Mouse (Mus musculus) lung, embryonic 15.5 days (tissue): Measurements from ENCODE around the gene Tmem109. TPM values are rescaled to one million over a fixed set of nuclear protein-coding genes. Genes with fewer than 3 reads are reported as not detected.

ENCODE experiments used
- ATAC-seq: fragments of 200-750 bp; cut with Nextera tagmentation; 2 replicates; pipeline ENCODE4 v1.8.0; 2017; ENCODE audit warnings: moderate number of reproducible peaks, borderline replicate concordance; ENCODE audit not compliant: low FRiP score, low TSS enrichment; ENCODE audit errors: extremely low read depth
- H3K27ac ChIP-seq: fragments of 300-500 bp; sonication (generic); 2 replicates; pipeline ENCODE4 v1.5.1; 2015; ENCODE audit warnings: moderate library complexity, mild to moderate bottlenecking, inconsistent platforms
- H3K27me3 ChIP-seq: fragments of 300-500 bp; sonication (generic); 2 replicates; pipeline ENCODE4 v1.6.1; 2015; ENCODE audit warnings: inconsistent platforms
- H3K36me3 ChIP-seq: fragments of 300-500 bp; sonication (generic); 2 replicates; pipeline ENCODE4 v1.6.1; 2015; ENCODE audit warnings: inconsistent platforms
- H3K4me1 ChIP-seq: fragments of 300-500 bp; sonication (generic); 2 replicates; pipeline ENCODE4 v1.6.1; 2015; ENCODE audit warnings: inconsistent platforms
- H3K4me2 ChIP-seq: fragments of 300-500 bp; sonication (generic); 2 replicates; pipeline ENCODE4 v1.6.1; 2015; ENCODE audit warnings: inconsistent platforms, mild to moderate bottlenecking, moderate library complexity
- H3K4me3 ChIP-seq: fragments of 300-500 bp; sonication (generic); 2 replicates; pipeline ENCODE4 v1.5.1; 2015; ENCODE audit warnings: mild to moderate bottlenecking, inconsistent platforms
- H3K9ac ChIP-seq: fragments of 300-500 bp; sonication (generic); 2 replicates; pipeline ENCODE4 v1.6.1; 2015; ENCODE audit warnings: inconsistent platforms
- H3K9me3 ChIP-seq: fragments of 300-500 bp; sonication (generic); 2 replicates; pipeline ENCODE4 v1.6.1; 2016; ENCODE audit warnings: inconsistent platforms
- WGBS: fragments of 180-500 bp; shearing (Covaris S2); methylation state at CpG from one replicate; pipeline ENCODE4 v1.1.7; 2015; 5-methylcytosine and 5-hydroxymethylcytosine counted together
- polyA plus RNA-seq: library from polyadenylated mRNA; unstranded; fragments of >200 nt; fragmentation: Nextera tagmentation; extraction: Ambion mirVana; gene quantifications from 2 replicates; pipeline ENCODE4 v1.2.1, GENCODE M21; 2015

The Tmem109 gene
- polyA plus RNA-seq, 1 experiment from 2014 or later, result 138 TPM

GRCm38 (mm10) chr19:10832030-10832429 is 49.8 kb downstream of the Tmem109 start:
- Histone ChIP-seq H3K9me3 (no peaks in the 10 kb centered on the region), H3K9ac (no peak overlapping the region), H3K4me3 (no peak overlapping the region), H3K27ac (no peak overlapping the region), H3K27me3 (no peaks in the 10 kb centered on the region), H3K4me2 (no peak overlapping the region), H3K4me1 (peaks cover 4% of the 10 kb centered on the region; the same call in 1 of the 2 replicates), H3K36me3 (no peaks in the 10 kb centered on the region)
- 62% methylated on average over 3 of the region's 3 CpGs for WGBS
- no peak for ATAC-seq

GRCm38 (mm10) chr19:10831424-10831823 is 50.4 kb downstream of the Tmem109 start:
- WGBS, result 7% methylated on average over 5 of the region's 5 CpGs
- ATAC-seq, result no peak
- H3K36me3 ChIP-seq, result no peaks in the 10 kb centered on the region

GRCm38 (mm10) chr19:10829436-10830175 is 52.2 kb downstream of the Tmem109 start, which contains the start of gene Cd6:
Cd6 (minus strand) TSS chr19:10830058.
- H3K36me3 ChIP-seq, result no peaks in the 10 kb centered on the region
- H3K27me3 ChIP-seq, result no peaks in the 10 kb centered on the region
- H3K4me2 ChIP-seq, result no peak within 1 kb of the TSS
- no peak within 1 kb of the TSS for H3K9ac ChIP-seq
- no peak within 1 kb of the TSS for H3K27ac ChIP-seq
- peaks cover 4% of the 10 kb centered on the region; the same call in 1 of the 2 replicates for H3K4me1 ChIP-seq
- 84% methylated on average over 16 of the region's 16 CpGs for WGBS
- no peaks in the 10 kb centered on the region for H3K9me3 ChIP-seq
- H3K4me3 ChIP-seq, result no peak within 1 kb of the TSS
- ATAC-seq, result no peak

More at GRCm38 (mm10) chr19:10831424-10831823, 50.4 kb downstream of the Tmem109 start:
- Histone ChIP-seq H3K9me3 (no peaks in the 10 kb centered on the region), H3K4me3 (no peak overlapping the region), H3K4me2 (no peak overlapping the region), H3K27me3 (no peaks in the 10 kb centered on the region), H3K4me1 (peaks cover 4% of the 10 kb centered on the region; the same call in 1 of the 2 replicates), H3K9ac (no peak overlapping the region), H3K27ac (no peak overlapping the region)

GRCm38 (mm10) chr19:10828321-10828720 is 53.5 kb downstream of the Tmem109 start:
- no peaks in the 10 kb centered on the region for H3K27me3 ChIP-seq
- no peak overlapping the region for H3K9ac ChIP-seq
- H3K27ac ChIP-seq, result no peak overlapping the region
- H3K36me3 ChIP-seq, result no peaks in the 10 kb centered on the region
- ATAC-seq, result no peak
- peaks cover 4% of the 10 kb centered on the region; the same call in 1 of the 2 replicates for H3K4me1 ChIP-seq
- H3K9me3 ChIP-seq, result no peaks in the 10 kb centered on the region
- no peak overlapping the region for H3K4me2 ChIP-seq
- WGBS, result 92% methylated on average over 5 of the region's 5 CpGs
- H3K4me3 ChIP-seq, result no peak overlapping the region

GRCm38 (mm10) chr19:10824061-10824460 is 57.7 kb downstream of the Tmem109 start:
- no peak overlapping the region for H3K9ac ChIP-seq
- no peaks in the 10 kb centered on the region for H3K36me3 ChIP-seq
- no peak overlapping the region for H3K4me2 ChIP-seq
- H3K27ac ChIP-seq, result no peak overlapping the region
- H3K4me1 ChIP-seq, result no peaks in the 10 kb centered on the region
- no peaks in the 10 kb centered on the region for H3K9me3 ChIP-seq
- no peaks in the 10 kb centered on the region for H3K27me3 ChIP-seq
- WGBS, result 61% methylated on average over 7 of the region's 7 CpGs
- ATAC-seq, result no peak
- no peak overlapping the region for H3K4me3 ChIP-seq

- H3K4me1 ChIP-seq, result no peaks in the 10 kb centered on the region; the same call in 1 of the 2 replicates
These were observed 59.3 kb downstream of the Tmem109 start for GRCm38 (mm10) chr19:10822534-10822933.

GRCm38 (mm10) chr19:10821319-10821718 is 60.5 kb downstream of the Tmem109 start:
- H3K4me3 ChIP-seq, result no peak overlapping the region
- no peaks in the 10 kb centered on the region for H3K36me3 ChIP-seq
- no peaks in the 10 kb centered on the region for H3K9me3 ChIP-seq
- 65% methylated on average over 7 of the region's 7 CpGs for WGBS
- no peak overlapping the region for H3K4me2 ChIP-seq
- no peak overlapping the region for H3K9ac ChIP-seq
- no peak overlapping the region for H3K27ac ChIP-seq
- H3K4me1 ChIP-seq, result no peaks in the 10 kb centered on the region; the same call in 1 of the 2 replicates
- no peak for ATAC-seq
- H3K27me3 ChIP-seq, result no peaks in the 10 kb centered on the region

More at GRCm38 (mm10) chr19:10822534-10822933, 59.3 kb downstream of the Tmem109 start:
- Histone ChIP-seq H3K36me3 (no peaks in the 10 kb centered on the region), H3K4me2 (no peak overlapping the region), H3K27me3 (no peaks in the 10 kb centered on the region), H3K9ac (no peak overlapping the region), H3K4me3 (no peak overlapping the region), H3K9me3 (no peaks in the 10 kb centered on the region), H3K27ac (no peak overlapping the region)
- ATAC-seq, result no peak
- 88% methylated on average over 4 of the region's 4 CpGs for WGBS

Other genes starting within 250 kb of the Tmem109 start
- gene Vwce, start 247.8 kb downstream of the Tmem109 start, polyA plus RNA-seq, result 0.52 and 1.3 TPM in 2 replicates
- gene Pga5, start 203.9 kb downstream of the Tmem109 start, polyA plus RNA-seq, result not detected in 2 replicates
- 30.3 and 33.4 TPM in 2 replicates for gene Vps37c, start 193.3 kb downstream of the Tmem109 start, polyA plus RNA-seq
- gene Cd5, start 143.0 kb downstream of the Tmem109 start, polyA plus RNA-seq, result 0.45 and 0.91 TPM in 2 replicates
- gene Cd6, start 51.9 kb downstream of the Tmem109 start, polyA plus RNA-seq, result 0.11 and 0.60 TPM in 2 replicates
- 0.42 and 0.46 TPM in 2 replicates for gene Slc15a3, start 42.3 kb downstream of the Tmem109 start, polyA plus RNA-seq
- 75.9 TPM in 2 replicates for gene Tmem132a, start 12.1 kb downstream of the Tmem109 start, polyA plus RNA-seq
- gene Prpf19, start 13.2 kb upstream of the Tmem109 start, polyA plus RNA-seq, result 35.8 and 39.8 TPM in 2 replicates
- not detected in 2 replicates for gene Zp1, start 38.6 kb upstream of the Tmem109 start, polyA plus RNA-seq
- 0.09 and 0.11 TPM in 2 replicates for gene Ptgdr2, start 55.2 kb upstream of the Tmem109 start, polyA plus RNA-seq
- 26.2 and 26.6 TPM in 2 replicates for gene Ccdc86, start 67.3 kb upstream of the Tmem109 start, polyA plus RNA-seq
- not detected in 2 replicates for gene Ms4a10, start 92.7 kb upstream of the Tmem109 start, polyA plus RNA-seq
- 0.27 TPM in 1 of 2 replicates, not detected in the other for gene Ms4a15, start 111.2 kb upstream of the Tmem109 start, polyA plus RNA-seq
- gene Ms4a18, start 136.0 kb upstream of the Tmem109 start, polyA plus RNA-seq, result not detected in 2 replicates
- gene Ms4a8a, start 199.1 kb upstream of the Tmem109 start, polyA plus RNA-seq, result 0.19 TPM in 1 of 2 replicates, not detected in the other
- not detected in 2 replicates for gene 1700017D01Rik, start 248.9 kb upstream of the Tmem109 start, polyA plus RNA-seq